Mouse (Mus musculus) gonadal fat pad, adult 2 months (tissue): ENCODE data around the gene Lhx5. TPM values are rescaled to one million over a fixed set of nuclear protein-coding genes. Genes with fewer than 3 reads are reported as not detected.

Experiments used
- DNase-seq: peaks from one replicate; pipeline ENCODE4 v3.0.0-alpha.2; 2012; ENCODE audit warnings: low read depth
- polyA plus RNA-seq: library from polyadenylated mRNA; depleted of rRNA; stranded (reverse); fragments of >200 nt; gene quantifications from 2 replicates; pipeline ENCODE4 v1.2.3, GENCODE M21; 2012

The Lhx5 gene
- polyA plus RNA-seq, 1 experiment: not detected

- no peak for DNase-seq
These were observed 1.1 kb downstream of the Lhx5 start for GRCm38 (mm10) chr5:120432486-120433015.

GRCm38 (mm10) chr5:120433135-120433760, 1.7 kb downstream of the Lhx5 start:
- DNase-seq: no peak

- no peak for DNase-seq
These were observed 2.8 kb downstream of the Lhx5 start for GRCm38 (mm10) chr5:120434231-120434735.

- DNase-seq: no peak
These were observed 3.6 kb downstream of the Lhx5 start for GRCm38 (mm10) chr5:120435006-120435681.

GRCm38 (mm10) chr5:120435731-120436501, 4.4 kb downstream of the Lhx5 start:
- DNase-seq: no peak

- no peak for DNase-seq
These were observed 5.5 kb downstream of the Lhx5 start for GRCm38 (mm10) chr5:120436885-120437495.

GRCm38 (mm10) chr5:120437539-120437938, 6.0 kb downstream of the Lhx5 start:
- no peak for DNase-seq

- no peak for DNase-seq
These were observed 6.5 kb downstream of the Lhx5 start for GRCm38 (mm10) chr5:120437986-120438385.

GRCm38 (mm10) chr5:120438469-120438868, 7.0 kb downstream of the Lhx5 start:
- DNase-seq: no peak

GRCm38 (mm10) chr5:120438991-120439710, 7.7 kb downstream of the Lhx5 start:
- DNase-seq: no peak

- no peak for DNase-seq
These were observed 8.6 kb downstream of the Lhx5 start for GRCm38 (mm10) chr5:120439887-120440670.

GRCm38 (mm10) chr5:120440733-120441132, 9.2 kb downstream of the Lhx5 start:
- peak; percentile 6 for DNase-seq

- no peak for DNase-seq
These were observed 15.8 kb downstream of the Lhx5 start for GRCm38 (mm10) chr5:120447305-120447704.

GRCm38 (mm10) chr5:120454756-120455337, 23.3 kb downstream of the Lhx5 start:
- DNase-seq: no peak

GRCm38 (mm10) chr5:120456253-120456652, 24.8 kb downstream of the Lhx5 start:
- no peak for DNase-seq

- no peak for DNase-seq
These were observed 25.5 kb downstream of the Lhx5 start for GRCm38 (mm10) chr5:120456841-120457554.

- DNase-seq: no peak
These were observed 26.1 kb downstream of the Lhx5 start for GRCm38 (mm10) chr5:120457628-120458027.

GRCm38 (mm10) chr5:120459133-120459532, 27.6 kb downstream of the Lhx5 start:
- DNase-seq: no peak

GRCm38 (mm10) chr5:120461902-120462301, 30.4 kb downstream of the Lhx5 start:
- no peak for DNase-seq
